Mouse (Mus musculus) layer of hippocampus, adult 9-10 months (tissue): ENCODE results near the gene Synpo2.

Source experiments
- DNase-seq: peaks from one replicate; pipeline ENCODE4 v3.0.0; 2022; ENCODE audit warnings: low spot score

Synpo2 gene

GRCm38 (mm10) chr3:123089297-123090020 is 146.5 kb downstream of the Synpo2 start:
- no peak for DNase-seq

GRCm38 (mm10) chr3:123088284-123088683 is 147.7 kb downstream of the Synpo2 start:
- DNase-seq = no peak

DNA sequence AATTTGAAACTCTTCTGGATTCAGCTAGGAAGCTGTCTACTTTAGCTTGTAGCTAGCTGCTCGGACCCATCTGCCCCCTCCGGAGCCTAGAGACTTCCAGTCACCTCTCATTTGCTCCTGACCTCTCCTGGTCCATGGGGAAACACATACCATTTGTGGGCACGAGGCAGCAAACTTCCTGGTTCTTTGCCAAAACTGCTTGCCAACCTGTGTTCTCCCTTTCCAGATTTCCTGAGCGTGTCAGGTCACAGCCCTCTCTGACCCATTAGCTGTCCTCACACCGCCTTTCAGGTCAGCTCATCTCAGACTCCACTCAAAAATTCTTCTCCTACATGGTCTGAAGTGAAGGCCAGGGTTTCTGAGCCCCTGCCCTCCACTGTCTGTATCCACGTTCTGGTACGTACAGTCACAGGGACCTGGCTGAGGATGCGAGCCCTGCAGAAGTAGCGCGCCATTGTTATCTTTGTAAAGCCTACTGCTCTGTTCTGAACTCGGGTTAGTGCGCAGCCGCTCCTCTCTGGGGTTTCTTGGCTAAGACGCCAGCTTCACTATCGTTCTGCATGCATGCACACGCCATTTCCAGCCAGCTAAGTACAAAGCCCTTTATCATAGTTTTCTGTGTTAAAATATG is 150.0 kb downstream of the Synpo2 start:
- DNase-seq = no peak

GRCm38 (mm10) chr3:123081665-123082064 is 154.3 kb downstream of the Synpo2 start:
- no peak for DNase-seq

DNA sequence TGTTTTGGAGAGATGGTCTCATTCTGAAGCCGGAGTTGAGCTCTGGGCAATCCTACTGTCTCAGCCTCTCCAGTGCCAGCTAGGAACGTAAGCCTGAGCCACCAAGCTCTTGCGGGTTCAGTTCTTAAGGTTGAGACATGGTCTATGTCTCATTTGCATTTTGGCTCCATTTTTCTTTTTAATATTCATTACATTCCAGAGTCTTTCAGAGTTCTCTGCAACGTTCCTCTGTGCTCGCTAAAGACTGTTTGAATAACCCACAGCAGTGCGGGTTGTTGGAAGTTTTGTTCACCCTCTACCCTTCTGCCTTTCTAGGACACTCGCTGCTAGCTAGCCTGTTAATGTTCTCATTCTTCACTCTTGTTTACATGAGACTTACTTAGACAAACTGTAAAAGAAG is 155.0 kb downstream of the Synpo2 start:
- DNase-seq = no peak

- DNase-seq = no peak
Measured at GRCm38 (mm10) chr3:123080017-123080725, 155.8 kb downstream of the Synpo2 start.

- DNase-seq = no peak
Measured at GRCm38 (mm10) chr3:123075759-123076158, 160.2 kb downstream of the Synpo2 start.

DNA sequence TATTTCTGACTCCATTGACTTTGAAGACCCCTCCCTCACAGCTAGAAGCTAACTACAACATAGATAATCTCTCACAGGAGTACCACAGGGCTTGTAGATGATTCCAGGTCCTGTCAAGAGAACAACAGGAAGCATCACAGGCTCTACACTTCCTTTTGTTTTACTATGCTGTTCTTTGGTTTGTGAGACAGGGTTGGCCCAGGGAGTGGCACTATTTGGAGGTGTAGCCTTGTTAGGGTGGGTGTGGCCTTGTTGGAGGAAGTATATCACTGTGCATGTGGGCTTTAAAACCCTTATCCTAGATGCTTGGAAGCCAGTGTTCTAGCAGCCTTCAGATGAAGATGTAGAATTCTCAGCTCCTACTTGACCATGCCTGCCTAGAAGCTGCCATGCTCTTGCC is 160.9 kb downstream of the Synpo2 start:
- DNase-seq = no peak

DNA sequence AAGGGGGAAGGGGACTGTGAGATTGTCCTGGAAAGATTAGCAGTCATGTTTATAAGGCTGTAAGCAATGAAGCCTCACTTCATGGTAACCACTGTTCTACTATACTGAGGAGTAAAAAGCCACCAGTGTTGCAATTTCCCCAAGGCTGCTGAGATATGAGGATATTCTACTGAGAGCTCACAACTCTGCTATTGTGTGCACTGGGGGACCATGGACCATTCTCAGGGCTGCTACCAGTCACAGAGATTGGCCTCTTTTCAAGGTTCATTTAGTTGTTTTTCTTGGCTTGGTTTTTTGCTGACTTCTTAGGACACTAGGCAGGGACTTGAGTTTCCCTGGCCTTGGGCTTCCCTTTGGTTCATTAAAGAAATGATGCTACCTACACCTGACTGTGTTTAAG is 162.6 kb downstream of the Synpo2 start:
- DNase-seq = no peak

DNA sequence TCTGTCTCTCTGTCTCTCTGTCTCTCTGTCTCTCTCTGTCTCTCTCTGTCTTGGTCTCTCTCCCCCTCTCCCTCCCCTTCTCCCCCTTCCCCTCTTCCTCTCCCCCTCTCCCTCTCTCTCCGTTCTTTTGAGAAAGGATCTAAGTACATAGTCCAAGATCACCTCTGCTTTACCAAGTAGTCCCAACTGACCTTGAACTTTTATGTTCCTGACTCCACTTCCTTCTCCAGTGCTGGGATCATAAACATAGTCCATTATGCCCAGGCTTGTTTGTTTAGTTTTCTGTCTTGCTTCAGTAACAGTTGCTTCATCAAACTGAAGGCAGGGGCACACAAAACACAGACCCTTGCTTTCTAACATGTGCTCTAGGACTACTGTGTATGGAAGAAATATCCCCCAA is 163.5 kb downstream of the Synpo2 start:
- DNase-seq = no peak

- DNase-seq = no peak
Measured at GRCm38 (mm10) chr3:123070996-123071395, 165.0 kb downstream of the Synpo2 start.

- no peak for DNase-seq
Measured at GRCm38 (mm10) chr3:123066836-123067235, 169.1 kb downstream of the Synpo2 start.

GRCm38 (mm10) chr3:123065466-123065865 is 170.5 kb downstream of the Synpo2 start:
- no peak for DNase-seq

DNA sequence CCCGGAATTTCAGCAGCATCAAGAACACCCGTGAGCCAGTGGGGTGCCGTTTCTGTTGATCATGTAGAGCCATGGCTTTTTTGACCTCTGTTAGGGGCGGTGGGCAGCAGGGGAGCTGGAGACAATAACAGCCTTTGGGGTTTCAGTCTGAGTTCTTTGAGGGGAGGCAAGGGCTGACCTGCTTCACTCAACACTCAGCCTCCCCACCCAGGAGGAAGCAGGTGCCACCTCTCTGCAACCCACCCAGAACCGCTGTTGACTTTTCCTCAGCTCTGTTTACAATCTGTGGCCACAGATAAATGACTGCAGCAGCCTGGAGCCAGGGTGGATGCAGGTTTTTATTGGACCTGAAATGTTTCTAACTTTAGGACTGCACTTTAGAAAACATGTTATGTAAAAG is 171.8 kb downstream of the Synpo2 start:
- DNase-seq = no peak

DNA sequence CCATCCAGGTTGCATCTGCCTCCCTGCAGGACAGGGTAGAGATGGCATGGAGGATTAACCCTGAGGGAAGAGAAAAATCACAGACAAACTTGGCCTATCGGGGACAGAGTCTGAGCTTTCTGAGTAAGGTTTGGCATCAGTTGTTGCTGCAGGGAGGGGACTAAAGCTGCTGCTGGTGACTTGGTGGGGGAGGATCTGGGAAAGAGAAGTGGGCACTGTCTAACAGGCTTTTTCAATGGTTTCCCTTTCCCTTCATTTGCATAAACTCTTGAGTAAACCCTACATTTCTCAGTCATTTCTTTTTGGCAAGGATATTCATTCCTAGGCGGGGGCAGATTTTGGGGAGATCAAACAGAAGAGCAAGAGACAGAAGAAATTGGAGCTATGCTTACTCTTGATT is 174.0 kb downstream of the Synpo2 start:
- no peak for DNase-seq

DNA sequence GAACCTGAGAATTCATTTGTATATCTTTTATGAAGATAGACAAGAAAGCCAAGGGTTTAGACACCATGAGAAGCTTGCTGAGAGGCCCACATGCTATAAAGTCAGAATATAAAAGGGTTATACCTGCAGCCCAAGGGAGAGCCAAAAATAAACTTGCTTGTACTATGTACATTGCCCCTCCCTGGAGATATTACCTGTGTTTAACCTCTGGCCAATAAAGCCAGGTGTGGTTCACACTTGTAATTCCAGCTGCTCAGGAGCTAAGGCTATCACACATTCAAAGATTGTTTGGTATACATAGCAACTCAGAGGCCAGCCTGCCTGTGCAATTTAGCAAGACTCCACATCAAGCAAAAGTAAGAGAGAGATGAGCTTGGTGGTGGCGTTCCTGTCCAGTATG is 177.1 kb downstream of the Synpo2 start:
- no peak for DNase-seq

- DNase-seq = no peak
Measured at GRCm38 (mm10) chr3:123054178-123054577, 181.8 kb downstream of the Synpo2 start.

DNA sequence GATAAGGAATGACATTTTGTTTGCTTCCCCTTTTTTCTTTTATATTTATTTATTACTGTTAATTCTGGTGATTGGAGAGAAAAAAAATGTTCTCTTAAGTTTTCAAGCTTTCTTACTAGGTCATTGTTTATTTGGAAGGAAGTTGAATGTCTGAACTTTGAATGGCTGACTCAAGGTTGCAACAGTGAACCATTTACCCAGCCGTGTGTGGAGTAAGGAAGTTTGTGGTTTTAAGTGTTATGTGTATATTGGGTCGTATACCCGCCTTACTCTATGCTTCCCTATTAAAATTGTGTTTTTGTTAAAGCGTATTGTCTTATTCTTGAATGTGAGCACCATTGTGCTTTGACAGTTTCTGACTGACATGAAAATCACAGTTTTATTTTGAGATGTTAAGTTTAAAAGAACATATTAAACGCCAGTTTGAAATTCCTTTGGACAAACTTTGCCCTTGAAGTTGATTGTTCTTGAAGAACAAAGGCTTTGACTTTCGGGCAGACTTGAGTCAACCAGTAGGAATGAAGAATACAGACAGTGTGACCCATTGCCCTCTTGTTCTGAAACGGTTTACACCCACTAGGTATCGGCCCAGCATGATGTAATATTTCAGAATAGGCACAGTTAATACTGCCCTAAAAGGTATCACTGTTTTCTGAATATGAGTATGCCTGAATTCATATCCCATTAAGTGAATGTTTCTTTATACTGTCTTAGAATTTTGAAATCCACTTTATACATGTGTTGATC is 182.6 kb downstream of the Synpo2 start:
- no peak for DNase-seq

GRCm38 (mm10) chr3:123042308-123042707 is 193.6 kb downstream of the Synpo2 start:
- no peak for DNase-seq

DNA sequence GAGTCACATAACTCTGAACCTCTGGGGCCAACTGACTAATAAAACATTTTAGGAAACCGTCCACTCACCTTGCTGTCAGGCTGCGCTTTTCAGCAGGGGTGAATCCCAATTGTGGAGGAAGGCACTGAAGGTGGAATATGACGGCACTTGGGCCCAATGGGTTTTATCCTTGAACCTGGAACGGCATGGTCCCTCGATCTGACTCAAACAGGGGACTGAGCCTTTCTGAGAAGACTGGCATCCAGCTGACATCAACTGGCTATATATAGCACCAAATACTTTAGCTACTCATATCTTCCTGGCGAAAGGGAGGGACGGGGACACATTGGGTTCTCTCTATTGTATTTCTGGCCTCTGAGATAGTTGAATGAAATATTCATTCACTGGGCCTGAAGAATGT is 201.2 kb downstream of the Synpo2 start, which contains the start of gene Myoz2:
Gene Myoz2 (minus strand): TSS at position 264 of the 400 bp plus-strand sequence.
- DNase-seq = no peak

- no peak for DNase-seq
Measured at GRCm38 (mm10) chr3:123033804-123034203, 202.1 kb downstream of the Synpo2 start.
